ENCODE assay signal across 8 mouse cellular contexts in the genomic region with DNA sequence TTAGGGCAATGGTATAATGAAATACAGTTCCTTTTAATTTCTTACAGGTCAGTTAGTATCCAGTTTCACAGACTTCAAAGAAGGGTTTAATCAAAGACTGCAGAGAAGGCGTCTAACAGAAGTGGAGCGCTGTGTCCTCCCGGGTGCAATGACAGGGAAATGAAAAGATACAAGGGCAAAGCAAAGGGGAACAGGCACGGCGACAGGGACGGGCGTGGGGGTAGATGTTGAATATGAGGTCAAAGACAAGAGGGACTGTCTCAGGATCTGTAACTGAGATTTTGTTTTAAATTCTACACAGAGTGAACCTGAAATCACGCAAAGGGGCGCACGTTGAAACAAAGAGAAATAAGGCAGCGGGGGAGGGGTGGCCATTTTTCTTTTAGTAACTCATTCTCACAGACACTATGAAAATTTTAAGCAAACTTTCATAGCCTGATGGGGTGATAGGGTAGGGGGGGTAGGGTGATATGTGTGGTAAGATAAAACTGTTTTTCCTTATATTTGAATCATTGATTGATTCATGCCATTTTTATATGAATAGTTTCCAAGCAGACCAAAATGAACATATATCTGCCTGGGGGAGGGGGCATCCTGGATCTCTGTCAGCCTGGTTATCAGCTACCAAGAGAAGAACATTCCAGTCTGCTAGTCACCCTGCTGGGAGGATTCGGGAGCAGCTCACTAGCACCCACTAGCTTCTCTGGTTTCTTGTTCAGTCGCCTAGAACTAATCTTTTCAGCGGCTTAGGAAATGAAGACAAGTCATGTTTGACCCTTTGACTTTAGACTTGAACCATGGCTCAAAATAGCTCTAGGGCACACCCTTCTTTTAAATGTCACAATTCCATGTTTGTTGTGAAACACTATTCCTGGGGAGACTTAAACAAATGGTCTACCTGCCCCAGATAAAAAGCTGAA.
DNase-seq lines count a peak whose midpoint lies in the region; ATAC-seq and TF ChIP-seq lines count a peak whose summit lies in the region.

No protein-coding gene starts in this region.

- H3K4me1 ChIP-seq in liver, adult 2 months (ENCODE audit: control insufficient read depth, insufficient read depth, low read length), result peaks cover 3% of the 10 kb centered on the region; the same call in 1 of the 2 replicates
- peaks cover 30% of the 10 kb centered on the region for H3K4me1 ChIP-seq in embryonic facial prominence, embryonic 10.5 days
- no peaks in the 10 kb centered on the region for H3K4me1 ChIP-seq in intestine, embryonic 15.5 days (replicated peaks)
- H3K4me1 ChIP-seq in midbrain, embryonic 15.5 days, result peaks cover 9% of the 10 kb centered on the region; the same call in 1 of the 2 replicates

- H3K27me3 ChIP-seq in liver, adult 2 months (ENCODE audit: control insufficient read depth, insufficient read depth, low read length), result no peaks in the 10 kb centered on the region
- no peaks in the 10 kb centered on the region for H3K27me3 ChIP-seq in embryonic facial prominence, embryonic 10.5 days (replicated peaks; ENCODE audit: low read depth, poor library complexity, severe bottlenecking)
- no peaks in the 10 kb centered on the region for H3K27me3 ChIP-seq in intestine, embryonic 15.5 days (replicated peaks)
- H3K27me3 ChIP-seq in midbrain, embryonic 15.5 days (replicated peaks), result no peaks in the 10 kb centered on the region

- no peak overlapping the region for H3K4me3 ChIP-seq in liver, adult 2 months (ENCODE audit: insufficient read depth, low read depth, low read length)
- H3K4me3 ChIP-seq in embryonic facial prominence, embryonic 10.5 days, result peak overlapping the region; percentile 32; the same call in 1 of the 2 replicates
- no peak overlapping the region for H3K4me3 ChIP-seq in intestine, embryonic 15.5 days (replicated peaks)
- H3K4me3 ChIP-seq in midbrain, embryonic 15.5 days, result peak overlapping the region; percentile 23

- TF ChIP-seq CTCF in liver, adult 2 months (IDR thresholded peaks at IDR 0.05; ENCODE audit: low read depth, low read length), result no peak

- H3K9me3 ChIP-seq in embryonic facial prominence, embryonic 10.5 days, result no peaks in the 10 kb centered on the region
- H3K9me3 ChIP-seq in intestine, embryonic 15.5 days, result no peaks in the 10 kb centered on the region
- H3K9me3 ChIP-seq in midbrain, embryonic 15.5 days, result no peaks in the 10 kb centered on the region

- peak overlapping the region; percentile 59 for H3K4me2 ChIP-seq in intestine, embryonic 15.5 days (replicated peaks)
- peak overlapping the region; percentile 45 for H3K4me2 ChIP-seq in midbrain, embryonic 15.5 days

- H3K27ac ChIP-seq in liver, adult 2 months (replicated peaks; ENCODE audit: insufficient read depth, low read depth, low read length), result no peak overlapping the region
- H3K27ac ChIP-seq in embryonic facial prominence, embryonic 10.5 days (replicated peaks), result peak overlapping the region; percentile 62
- H3K27ac ChIP-seq in intestine, embryonic 15.5 days, result no peak overlapping the region
- H3K27ac ChIP-seq in midbrain, embryonic 15.5 days, result peak overlapping the region; percentile 29; the same call in 1 of the 2 replicates

- no peaks in the 10 kb centered on the region for H3K36me3 ChIP-seq in liver, adult 2 months (ENCODE audit: control insufficient read depth, insufficient read depth, low read length)
- no peaks in the 10 kb centered on the region for H3K36me3 ChIP-seq in embryonic facial prominence, embryonic 10.5 days (replicated peaks)
- H3K36me3 ChIP-seq in intestine, embryonic 15.5 days, result no peaks in the 10 kb centered on the region
- H3K36me3 ChIP-seq in midbrain, embryonic 15.5 days (replicated peaks), result no peaks in the 10 kb centered on the region

- peak; percentile 60 for ATAC-seq in intestine, embryonic 15.5 days
- ATAC-seq in midbrain, embryonic 15.5 days (replicated peaks), result peak; percentile 37; the same call in 1 of the 2 replicates

- no peak overlapping the region for H3K9ac ChIP-seq in liver, adult 2 months (ENCODE audit: low read depth, low read length)
- H3K9ac ChIP-seq in intestine, embryonic 15.5 days, result no peak overlapping the region
- H3K9ac ChIP-seq in midbrain, embryonic 15.5 days, result peak overlapping the region; percentile 29; the same call in 1 of the 2 replicates

- peak; percentile 36 for DNase-seq in liver, adult 2 months (ENCODE audit: extremely low read depth, low read depth, low spot score)
- DNase-seq in liver, result no peak
- peak; percentile 42 for DNase-seq in embryonic facial prominence, embryonic 10.5 days (ENCODE audit: low spot score)
- DNase-seq in left cerebral cortex, adult 8-10 months (ENCODE audit: low spot score in 2 of 2), result no peak
- no peak for DNase-seq in Muller cell, postnatal 12 days (ENCODE audit: inconsistent ontology term)
- no peak for DNase-seq in right cerebral cortex, postnatal 36 days (ENCODE audit: low spot score in 2 of 2)

- TF ChIP-seq POLR2A in liver, adult 2 months (IDR thresholded peaks at IDR 0.05; ENCODE audit: extremely low read depth, insufficient read depth, low read length), result no peak

- H3K79me2 ChIP-seq in liver, adult 2 months (ENCODE audit: control insufficient read depth, insufficient read depth, low read length), result no peaks in the 10 kb centered on the region

- 61% methylated on average over 14 of the region's 14 CpGs for WGBS in liver, adult 2 months
- 45% methylated on average over 14 of the region's 14 CpGs for WGBS in embryonic facial prominence, embryonic 10.5 days
- 68% methylated on average over 14 of the region's 14 CpGs for WGBS in intestine, embryonic 15.5 days
- WGBS in midbrain, embryonic 15.5 days, result 34% methylated on average over 14 of the region's 14 CpGs

Comparison
In these comparisons a context has a peak if more than half of its experiments do, and no peak if none do; other contexts are left out.
1. DNase-seq: peak in liver, adult 2 months (single experiment) and embryonic facial prominence, embryonic 10.5 days (single experiment); none in liver (single experiment), left cerebral cortex, adult 8-10 months (0 of 2), Muller cell, postnatal 12 days (single experiment) and right cerebral cortex, postnatal 36 days (0 of 2).
2. H3K27ac ChIP-seq: peak in embryonic facial prominence, embryonic 10.5 days (single experiment) and midbrain, embryonic 15.5 days (single experiment); none in liver, adult 2 months (single experiment) and intestine, embryonic 15.5 days (single experiment).
3. H3K4me3 ChIP-seq: peak in embryonic facial prominence, embryonic 10.5 days (single experiment) and midbrain, embryonic 15.5 days (single experiment); none in liver, adult 2 months (single experiment) and intestine, embryonic 15.5 days (single experiment).